Mouse (Mus musculus) adrenal gland (tissue): ENCODE data around the gene Brap.
"Not testable (repeated sequence)": the region's sequence is repeated elsewhere in the genome, so short reads cannot be mapped to it uniquely, and the experiment has no call there.

ENCODE experiments used
- intact Hi-C: fragments of 180-260 bp; cut with DNase I; formaldehyde crosslinking; loops from one replicate; pipeline ENCODE4 v1.15.1; 2025
- long read RNA-seq, 2 experiments: library from polyadenylated mRNA; unstranded; transcript quantifications; one replicate each; pipeline ENCODE4 v2.0.0; 2020; ENCODE audit warnings: borderline replicate concordance in 1 of 2; ENCODE audit not compliant: insufficient replicate concordance in 1 of 2

Brap gene
- long read RNA-seq, experiment 1, full-length matches to known transcripts: 7 of 13 reads
- long read RNA-seq, experiment 1, partial matches to known transcripts: 3 of 13 reads
- long read RNA-seq, experiment 1, other reads (novel, unspliced or antisense): 3 of 13 reads
- long read RNA-seq, experiment 2, full-length matches to known transcripts: 14 of 25 reads
- long read RNA-seq, experiment 2, partial matches to known transcripts: 8 of 25 reads
- long read RNA-seq, experiment 2, other reads (novel, unspliced or antisense): 3 of 25 reads

- intact Hi-C loops: loop anchor here (10.0 kb wide), 1 partner anchor 125 kb away; no protein-coding TSS in a partner anchor
These were observed at the start of gene Brap, which contains the start of gene Acad10 for GRCm38 (mm10) chr5:121660059-121660896. Gene Brap (plus strand): TSS chr5:121660563. Gene Acad10 (minus strand): TSS chr5:121660514.

- intact Hi-C loops: no loop called here
These were observed 48.3 kb upstream of the Brap start for GRCm38 (mm10) chr5:121612036-121612435.

DNA sequence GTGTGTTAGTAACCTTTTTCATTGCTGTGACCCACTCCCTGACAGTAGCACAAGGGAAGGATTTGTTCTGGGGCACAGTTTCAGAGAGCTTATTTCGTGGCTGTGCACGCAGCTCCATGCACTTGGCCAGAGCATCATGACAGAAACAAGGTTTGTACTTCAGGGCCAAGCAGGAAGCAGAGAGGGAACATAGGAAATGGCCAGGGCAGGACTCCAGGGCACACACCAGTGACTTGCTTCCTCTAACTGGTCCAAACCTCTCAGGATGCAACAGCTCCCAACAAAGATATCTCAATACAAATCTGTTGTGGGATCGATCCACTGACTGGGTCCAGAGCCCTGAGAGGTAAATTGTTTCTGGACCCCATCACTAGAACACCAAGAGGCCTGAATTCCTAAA lies 45.4 kb upstream of the Brap start:
- intact Hi-C loops: not testable (repeated sequence)

DNA sequence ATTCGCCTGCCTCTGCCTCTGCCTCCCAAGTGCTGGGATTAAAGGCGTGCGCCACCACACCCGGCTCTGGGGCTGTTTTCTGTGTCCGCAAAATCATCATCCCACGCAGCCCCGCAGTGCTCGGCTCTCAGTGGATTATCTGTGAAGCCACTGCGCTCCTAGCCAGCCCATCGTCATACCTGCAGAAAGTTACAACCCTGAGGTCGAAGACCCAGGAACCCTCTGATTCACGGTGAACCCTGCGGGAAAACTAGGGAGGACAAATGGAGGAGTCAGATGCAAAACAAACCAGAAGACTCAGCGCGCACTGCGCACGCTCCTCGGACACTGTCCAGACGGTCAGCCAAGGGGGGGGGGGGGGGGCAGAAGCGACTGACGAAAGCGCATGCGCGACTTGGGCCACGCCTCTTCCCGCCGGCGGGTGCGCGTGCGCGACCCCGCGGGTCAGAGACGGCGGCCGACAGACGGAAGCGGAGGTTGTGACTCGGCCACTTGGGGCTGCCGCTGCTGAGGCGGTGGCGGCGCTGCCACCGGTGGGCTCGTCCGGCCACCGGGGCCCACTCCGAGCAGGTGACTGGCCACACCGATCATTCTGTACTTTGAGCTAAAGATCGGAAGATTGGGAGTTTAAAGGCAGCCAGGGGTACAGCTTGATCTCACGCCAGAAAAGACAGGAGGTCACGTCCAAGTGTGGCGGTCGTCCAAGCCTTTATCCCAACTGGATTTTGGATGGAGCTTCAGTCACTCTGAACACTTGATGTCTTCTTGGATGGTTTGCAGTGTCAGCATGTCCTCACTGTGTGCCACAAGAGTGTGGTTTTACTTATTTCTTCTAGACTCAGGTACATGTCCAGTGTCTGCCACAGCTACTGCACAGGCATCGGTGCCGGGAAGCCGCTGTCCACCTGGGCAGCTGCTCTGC lies 41.5 kb upstream of the Brap start, which contains the start of gene Acad12:
Gene Acad12 (minus strand): TSS at position 347 of the 922 bp plus-strand sequence.
- intact Hi-C loops: no loop called here

DNA sequence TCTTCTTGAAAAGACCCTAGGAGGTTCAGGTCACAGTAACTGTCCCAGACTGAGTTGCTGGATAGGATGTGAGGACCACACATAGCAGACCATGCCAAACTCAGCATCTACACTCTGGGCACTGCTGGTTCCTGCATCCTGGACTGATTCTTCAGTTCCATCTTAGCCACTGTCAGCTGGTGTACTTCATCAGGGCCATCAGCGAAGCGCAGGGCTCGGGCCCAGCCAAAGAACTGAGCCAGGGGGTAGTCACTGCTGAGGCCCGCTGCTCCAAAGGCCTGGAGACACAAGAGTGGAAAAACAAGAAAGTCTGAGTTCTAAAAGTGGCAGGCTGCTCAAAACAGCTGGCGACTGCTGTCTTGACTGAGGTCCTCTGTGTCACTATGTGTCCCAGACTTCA lies 39.3 kb upstream of the Brap start:
- intact Hi-C loops: no loop called here

DNA sequence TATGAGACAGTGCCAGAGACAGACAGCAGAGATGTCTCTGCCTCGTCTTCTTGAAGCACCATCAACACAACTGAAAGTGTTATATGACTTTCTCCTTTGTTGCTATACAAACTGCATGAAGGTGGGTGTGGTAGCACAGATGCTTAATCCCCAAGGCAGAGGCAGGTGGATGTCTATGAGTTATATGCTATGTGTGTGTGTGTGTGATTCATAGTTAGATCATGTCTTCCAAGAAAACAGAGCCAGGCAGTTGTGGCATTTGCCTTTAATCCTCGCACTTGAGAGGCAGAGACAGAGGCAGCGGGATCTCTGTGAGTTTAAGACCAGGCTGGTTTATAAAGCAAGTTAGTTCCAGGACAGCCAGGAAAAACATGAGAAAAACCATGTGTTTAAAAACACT lies 37.1 kb upstream of the Brap start:
- intact Hi-C loops: no loop called here

DNA sequence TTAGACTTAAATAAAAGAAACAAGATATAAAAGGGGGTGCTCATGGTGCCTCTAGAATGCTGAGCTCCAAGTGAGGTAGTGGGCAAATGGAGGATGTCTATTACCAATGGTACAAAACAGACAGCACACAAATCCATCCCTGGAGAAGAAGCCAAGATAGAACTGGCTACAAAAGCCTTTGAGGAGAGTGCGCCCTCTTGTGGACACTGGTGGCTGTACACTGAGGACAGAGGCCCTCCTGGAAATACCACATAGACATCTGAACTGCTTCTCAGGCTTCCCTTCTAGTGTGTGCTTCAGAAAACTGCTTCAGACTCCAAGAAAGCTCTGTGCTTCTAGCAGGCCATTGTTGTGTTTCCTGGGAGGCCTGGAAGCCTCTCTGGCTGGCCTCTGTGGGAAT lies 32.5 kb upstream of the Brap start:
- intact Hi-C loops: no loop called here

DNA sequence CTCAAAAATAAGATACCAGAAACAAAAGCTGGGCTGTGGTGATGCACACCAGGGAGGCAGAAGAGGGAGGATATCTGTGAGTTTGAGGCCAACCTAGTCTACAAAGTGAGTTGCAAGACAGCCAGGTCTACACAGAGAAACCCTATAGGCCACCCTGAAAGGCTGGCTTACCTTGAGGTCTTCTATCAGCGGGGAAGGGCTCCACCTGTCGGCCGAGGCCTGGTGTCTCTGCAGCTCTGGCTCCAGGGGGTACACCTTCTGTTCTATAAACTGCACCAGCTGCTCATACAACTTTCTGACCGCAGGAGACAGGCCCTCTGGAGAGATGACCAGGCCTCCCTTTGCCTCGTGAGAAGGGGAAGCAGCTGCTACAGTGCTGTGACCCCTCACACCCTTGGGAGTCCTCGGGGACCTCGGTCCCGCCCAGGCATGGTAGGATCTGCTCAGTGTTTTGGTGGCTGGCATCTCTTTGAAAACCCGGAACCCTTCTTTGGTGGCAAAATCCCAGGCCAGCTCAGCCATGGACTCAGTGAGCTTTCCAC lies 29.2 kb upstream of the Brap start:
- intact Hi-C loops: not testable (repeated sequence)

- intact Hi-C loops: no loop called here
These were observed 27.6 kb upstream of the Brap start for GRCm38 (mm10) chr5:121632804-121633203.

DNA sequence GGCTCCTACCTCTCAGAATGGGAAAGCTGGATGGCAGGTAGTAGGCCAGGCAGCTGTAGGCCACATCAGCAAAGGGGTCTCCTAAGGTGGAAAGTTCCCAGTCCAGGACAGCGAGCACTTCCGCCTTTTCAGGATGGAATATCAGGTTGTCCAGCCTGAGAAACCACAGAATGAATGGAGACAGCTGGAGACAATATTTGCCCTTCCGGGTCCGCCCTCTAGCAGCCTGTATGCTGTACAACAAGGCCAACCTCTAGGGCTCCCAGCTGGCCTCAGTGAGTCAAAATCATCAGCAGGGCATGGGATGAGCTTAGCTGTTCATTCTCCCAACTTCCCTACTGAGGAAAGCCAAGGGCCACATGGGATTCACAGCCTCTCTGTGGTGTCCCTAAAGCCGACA lies 25.7 kb upstream of the Brap start:
- intact Hi-C loops: no loop called here

DNA sequence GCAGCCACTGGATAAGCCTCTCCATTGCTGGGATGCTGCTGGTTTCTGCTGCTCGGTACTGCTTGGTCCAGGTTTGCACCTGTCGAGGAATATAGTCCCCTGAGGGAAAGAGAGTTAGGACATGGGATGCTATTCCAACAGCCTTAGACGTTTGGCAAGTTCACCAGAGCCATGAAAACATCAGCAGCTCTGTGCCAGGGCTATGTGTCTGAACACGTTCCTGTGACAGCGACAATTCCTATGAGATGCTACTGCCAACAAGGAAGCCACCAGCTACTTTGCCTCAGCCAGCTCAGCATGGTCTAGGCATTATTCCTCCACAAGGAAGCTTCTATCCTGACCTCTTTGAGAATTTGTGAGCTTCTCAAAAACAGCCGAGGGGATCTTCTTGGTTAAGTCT lies 23.1 kb upstream of the Brap start:
- intact Hi-C loops: no loop called here

GRCm38 (mm10) chr5:121639601-121640000 lies 20.8 kb upstream of the Brap start:
- intact Hi-C loops: no loop called here

DNA sequence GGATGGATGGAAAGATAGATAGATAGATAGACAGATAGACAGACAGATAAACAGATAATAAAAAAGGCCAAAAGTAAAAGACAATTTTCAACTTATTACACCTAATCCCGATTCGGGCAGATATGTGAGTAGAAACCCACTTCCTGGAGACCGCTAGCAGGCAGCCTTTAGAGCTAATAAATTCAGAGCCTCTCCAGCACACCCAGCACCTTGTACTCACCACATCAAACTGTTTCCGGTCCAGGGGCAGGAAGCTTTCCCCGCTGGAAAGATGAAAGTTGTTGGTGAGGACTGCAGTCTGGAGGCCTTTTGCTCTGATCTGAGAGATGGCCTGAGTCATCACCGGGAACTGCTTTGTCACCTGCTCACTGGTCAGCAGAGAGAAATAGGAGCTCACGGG lies 11.2 kb upstream of the Brap start:
- intact Hi-C loops: no loop called here

DNA sequence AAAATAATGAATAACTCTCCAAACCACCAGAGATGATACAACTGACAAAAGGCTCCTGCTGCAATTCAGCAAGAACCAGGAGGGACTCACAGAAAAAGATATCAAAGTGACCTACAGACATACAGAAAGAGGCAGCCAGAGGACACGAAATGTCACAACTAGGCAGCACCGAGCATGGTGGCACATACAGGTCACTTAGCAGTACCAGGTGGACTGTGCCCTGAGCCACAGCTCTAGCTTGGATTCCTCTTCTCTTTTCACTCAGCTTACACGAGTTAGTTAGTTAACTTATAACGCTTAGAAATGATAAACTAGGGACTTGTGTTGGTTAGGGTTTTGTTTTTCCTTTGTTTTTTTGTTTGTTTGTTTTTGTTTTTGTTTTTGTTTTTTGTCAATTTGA lies 5.8 kb upstream of the Brap start:
- intact Hi-C loops: no loop called here

GRCm38 (mm10) chr5:121656866-121657265 lies 3.5 kb upstream of the Brap start:
- intact Hi-C loops: not testable (repeated sequence)

DNA sequence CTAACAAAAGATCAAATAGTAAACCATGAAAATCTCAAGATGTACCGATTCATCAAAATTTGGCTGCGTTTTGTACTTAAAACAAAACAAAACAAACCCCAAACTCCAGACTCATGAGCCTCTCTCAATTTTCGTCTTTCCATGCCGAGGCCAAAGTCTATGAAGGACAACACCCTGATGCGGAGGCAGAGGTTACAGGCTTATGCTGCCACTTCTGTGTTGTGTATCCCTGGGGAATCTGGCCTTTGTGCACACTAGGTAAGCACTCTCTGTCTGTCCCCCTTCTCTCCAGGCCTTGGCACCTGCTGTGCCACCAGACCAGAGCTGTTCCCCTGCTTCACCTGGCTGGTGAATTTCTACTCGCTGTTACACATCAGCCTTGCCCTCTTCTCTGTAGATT lies 2.7 kb upstream of the Brap start:
- intact Hi-C loops: not testable (repeated sequence)

- intact Hi-C loops: loop anchor here (10.0 kb wide), 1 partner anchor 124 kb away; no protein-coding TSS in a partner anchor
These were observed 513 bp downstream of the Brap start for GRCm38 (mm10) chr5:121660897-121661254.

DNA sequence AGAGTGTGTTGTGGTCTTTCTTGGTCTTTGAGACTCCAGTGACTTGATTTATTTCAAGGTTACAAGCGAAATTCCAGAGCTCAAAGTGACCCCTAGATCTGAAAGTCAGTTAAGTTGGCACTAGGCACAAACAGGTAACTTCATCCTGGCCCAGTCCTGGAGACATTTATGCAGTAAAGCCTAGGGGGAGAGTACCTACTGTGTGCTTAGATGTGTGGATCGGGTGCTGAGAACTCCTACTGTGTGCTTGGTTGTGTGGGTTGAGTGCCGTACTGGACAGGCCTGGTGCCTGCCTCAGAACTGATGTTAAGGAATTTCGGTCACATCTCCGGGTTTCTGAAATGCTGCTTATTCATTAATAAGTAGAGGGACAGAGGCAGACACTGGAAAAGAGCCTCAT lies 1.1 kb downstream of the Brap start:
- intact Hi-C loops: loop anchor here (10.0 kb wide), 1 partner anchor 123 kb away; no protein-coding TSS in a partner anchor

- intact Hi-C loops: loop anchor here (10.0 kb wide), 1 partner anchor 121 kb away; no protein-coding TSS in a partner anchor
These were observed 3.1 kb downstream of the Brap start for GRCm38 (mm10) chr5:121663456-121663855.

DNA sequence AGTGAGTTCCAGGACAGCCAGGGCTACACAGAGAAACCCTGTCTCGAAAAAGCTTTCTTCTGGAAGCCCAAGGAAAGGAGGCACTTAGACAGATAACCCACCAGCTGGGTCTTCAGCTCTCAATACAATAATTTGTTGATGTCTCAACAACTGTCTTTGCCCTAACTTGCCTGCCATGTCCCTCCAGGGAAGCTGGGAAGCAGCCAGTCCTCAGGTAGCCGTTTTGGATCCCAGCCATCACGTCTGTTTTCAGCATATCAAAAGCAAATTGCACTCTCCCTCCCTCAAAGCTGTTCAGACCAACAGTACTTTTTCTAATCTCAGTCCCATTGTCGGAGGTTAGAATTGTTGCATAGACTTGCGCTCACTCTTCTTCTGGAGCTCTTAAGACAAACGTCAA lies 3.7 kb downstream of the Brap start:
- intact Hi-C loops: loop anchor here (10.0 kb wide), 1 partner anchor 121 kb away; no protein-coding TSS in a partner anchor

- intact Hi-C loops: loop anchor here (10.0 kb wide), 1 partner anchor 120 kb away; no protein-coding TSS in a partner anchor
These were observed 4.6 kb downstream of the Brap start for GRCm38 (mm10) chr5:121664971-121665370.
